Mouse (Mus musculus) spleen, postnatal 4 days (tissue): Measurements from ENCODE around the gene Pde8b.

ENCODE experiments used
- DNase-seq, 2 experiments: peaks; one replicate each; pipeline ENCODE4 v3.0.0; 2022; ENCODE audit warnings: low spot score in 2 of 2

The Pde8b gene

DNA sequence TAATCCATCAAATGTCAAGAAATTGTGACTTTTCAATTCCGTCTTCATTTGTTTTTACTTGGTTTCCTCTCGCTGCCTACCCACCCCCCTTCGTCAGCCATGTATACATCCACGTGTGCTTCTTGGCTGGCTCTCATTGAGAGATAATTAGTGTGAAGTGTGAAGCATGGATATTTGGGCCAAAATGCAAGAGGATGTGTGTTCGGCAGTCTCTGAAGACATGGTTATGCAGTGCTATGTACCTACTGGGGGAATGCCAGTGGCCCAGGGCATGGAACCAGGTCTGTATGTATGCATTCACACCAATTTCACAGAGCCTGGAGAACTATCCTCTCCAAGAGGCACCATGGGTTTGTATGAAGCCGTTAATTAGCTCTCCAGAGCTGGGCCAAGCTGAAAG lies 219.3 kb downstream of the Pde8b start:
- DNase-seq: no peak

DNA sequence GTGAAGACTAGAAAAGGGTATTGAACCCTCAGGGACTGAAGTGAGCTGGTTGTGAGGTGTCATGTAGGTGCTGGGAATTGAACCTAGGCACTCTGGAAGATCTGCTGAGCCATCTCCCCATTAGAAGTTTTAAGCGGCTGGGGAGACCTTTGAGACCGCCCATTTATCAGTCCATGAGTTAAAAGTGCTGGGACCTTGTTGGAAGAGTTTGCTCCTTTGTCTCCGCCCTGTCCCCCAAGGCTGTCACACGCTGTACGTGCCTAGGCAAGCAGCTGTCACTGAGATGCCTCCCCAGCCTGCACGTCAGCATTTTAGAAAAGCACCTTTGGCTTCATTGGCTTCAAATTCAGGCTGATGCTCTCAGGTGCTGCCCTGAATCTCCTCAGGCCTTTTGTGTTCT lies 229.9 kb downstream of the Pde8b start:
- no peak for DNase-seq

DNA sequence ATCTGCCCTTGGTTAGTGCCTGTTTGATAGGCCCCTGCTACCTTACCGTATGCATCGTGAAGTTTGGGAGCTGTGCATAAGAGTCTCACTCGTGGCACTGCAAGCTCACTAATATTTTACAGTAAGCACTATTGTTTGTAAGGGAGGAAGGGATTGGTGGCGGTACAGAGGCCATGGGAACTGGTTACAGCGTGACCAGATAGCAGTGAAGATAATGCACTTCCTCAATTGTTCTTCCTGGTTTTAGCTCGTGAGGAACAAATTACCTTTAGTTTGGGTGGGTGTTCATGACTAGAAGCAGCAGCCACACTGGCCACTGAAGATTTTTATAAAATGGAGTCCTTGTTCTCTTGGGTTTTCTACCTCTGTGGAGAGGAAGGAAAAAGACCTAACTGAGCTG lies 230.8 kb downstream of the Pde8b start:
- DNase-seq: no peak

DNA sequence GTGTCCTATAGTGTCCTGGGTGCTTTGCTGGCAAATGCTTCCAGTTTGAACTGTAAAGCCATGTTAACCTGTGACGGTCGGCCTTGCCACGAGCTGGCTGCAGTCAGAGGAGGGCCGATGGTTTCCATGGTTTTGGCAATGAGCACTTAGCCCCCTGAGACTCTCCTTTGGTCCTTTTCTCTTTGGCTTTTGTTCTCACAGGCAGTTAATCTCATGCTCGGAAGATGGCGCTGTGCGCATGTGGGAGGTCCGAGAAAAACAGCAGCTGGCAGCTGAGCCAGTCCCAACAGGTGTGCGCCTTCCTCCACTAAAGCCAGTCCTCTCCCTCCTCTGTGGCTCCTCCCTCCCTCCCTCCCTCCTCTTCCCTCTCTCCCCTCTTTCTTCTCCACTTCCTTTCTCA lies 232.2 kb downstream of the Pde8b start:
- peak in 1 of 2 experiments; percentile 23 for DNase-seq

DNA sequence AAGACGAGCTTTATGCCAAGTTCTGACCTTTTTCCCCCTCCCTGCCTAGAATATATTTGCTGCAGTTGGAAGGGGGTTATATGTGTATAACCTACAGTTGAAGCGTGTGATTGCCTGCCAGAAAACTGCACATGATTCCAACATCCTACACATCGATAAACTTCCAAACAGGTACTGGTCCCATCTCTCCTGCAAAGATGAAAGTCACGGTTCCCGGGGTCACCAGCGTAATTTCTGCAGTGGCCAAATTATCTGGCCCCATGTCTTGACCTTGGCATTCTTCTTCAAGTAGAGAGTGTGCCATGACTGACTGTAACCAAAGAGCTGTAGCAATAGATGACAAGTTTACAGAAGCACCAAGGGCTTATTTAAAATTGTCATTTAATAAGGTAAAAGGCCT lies 232.9 kb downstream of the Pde8b start:
- DNase-seq: no peak

DNA sequence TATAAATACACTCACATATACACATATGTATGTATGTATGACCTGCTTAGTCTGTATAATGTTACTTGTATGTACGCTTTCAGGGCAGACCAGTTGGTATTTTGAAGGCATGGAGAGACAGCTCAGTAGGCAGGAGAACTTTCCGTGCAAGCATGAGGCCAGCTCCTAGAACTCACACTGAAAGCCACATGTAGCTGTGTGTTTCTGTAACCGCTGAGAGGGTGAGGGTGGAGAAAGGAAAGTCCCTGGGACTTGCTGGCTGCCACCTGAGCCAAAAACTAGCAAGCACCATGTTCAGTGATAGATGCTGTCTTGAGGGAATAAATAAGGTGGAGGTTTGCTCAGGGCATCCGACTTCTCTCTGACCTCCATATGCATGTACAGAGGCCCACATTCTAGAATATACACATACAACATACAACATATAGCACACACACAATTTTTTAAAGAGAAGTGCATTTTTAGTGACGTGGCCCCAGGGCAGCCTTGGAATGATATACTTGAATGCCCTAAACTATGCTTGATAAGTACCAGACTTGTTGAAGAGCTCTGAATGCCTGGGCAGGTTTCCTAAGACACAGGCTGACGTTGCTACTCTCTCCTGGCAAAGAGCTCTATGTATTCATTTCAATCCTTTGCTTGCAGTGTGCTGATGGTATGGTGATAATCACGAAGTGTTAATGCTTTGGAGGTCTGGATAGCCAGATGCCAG lies 238.4 kb downstream of the Pde8b start:
- DNase-seq: no peak

DNA sequence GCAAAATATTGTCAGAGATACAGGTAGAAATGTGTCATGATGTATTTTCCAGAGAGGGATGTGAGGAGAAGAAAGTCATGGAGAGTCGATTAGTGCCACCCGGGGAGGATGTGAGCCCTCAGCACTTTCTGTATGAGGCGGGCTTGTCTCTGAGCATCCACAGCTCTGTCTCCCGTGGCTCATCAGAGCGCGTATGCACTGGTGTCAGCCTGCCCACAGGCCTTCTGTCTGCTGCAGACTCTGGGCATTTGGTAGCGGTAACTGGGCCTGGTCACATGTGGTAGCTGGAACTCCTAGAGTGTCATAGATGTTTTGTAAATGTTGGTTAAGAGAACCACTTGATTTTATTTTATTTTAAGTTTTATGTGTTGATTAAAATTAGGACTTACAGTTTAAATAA lies 240.9 kb downstream of the Pde8b start:
- no peak for DNase-seq

DNA sequence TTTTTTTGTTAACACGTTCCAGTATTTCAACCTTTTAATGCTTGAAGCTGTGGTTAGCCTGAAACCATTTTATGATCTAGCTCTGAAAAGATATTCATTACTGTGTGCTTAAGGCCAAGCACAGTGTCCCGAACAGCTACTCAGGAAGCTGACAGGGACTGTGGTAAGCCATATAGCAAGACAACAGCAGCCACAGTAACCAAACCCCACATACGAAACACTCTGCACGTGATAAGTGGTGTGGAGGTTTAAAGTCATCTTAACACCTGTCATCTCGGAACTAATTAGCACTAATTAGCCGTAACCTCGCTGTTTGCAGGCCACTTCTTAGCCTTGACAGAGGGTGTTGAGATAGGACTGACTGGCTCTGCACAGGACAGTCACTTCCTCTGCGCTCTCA lies 242.9 kb downstream of the Pde8b start:
- DNase-seq: no peak

DNA sequence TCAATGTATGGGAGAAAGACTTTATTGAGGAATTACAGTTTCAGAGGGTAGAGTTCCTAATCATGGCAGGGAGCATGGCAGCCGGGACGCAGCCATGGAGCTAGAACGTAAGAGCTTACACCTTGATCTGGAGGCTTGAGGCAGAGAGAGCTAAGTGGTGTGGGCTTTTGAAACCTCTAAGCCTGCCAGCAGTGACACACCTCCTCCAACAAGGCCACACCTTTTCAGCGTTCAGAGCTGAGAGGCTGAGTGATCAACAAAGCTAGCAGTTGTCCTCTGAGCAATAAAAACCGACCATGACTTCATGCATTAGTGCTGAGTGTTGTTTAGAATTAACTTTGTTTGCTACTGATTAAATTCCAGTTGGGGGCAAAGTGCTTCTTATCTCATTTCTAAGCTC lies 259.6 kb downstream of the Pde8b start:
- DNase-seq: no peak

DNA sequence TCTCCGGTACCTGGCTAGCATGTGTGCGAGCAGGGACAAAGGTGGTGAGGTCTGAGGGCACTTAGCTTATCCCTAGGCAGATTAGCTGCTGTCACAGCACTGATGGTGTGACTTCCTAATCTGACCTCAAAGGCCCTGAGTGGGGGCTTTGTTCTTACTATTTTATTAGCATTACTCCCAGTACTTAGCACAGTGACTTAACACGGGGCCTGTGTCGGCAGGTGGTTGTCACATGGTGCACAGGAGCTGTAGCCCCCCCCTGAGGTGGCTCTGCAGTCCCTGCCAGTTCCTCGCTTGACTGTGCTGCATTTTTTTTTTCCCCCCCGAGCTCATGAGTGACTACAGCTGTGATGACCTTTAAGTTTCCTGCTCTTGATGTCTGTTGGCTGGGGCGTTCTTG lies 271.1 kb downstream of the Pde8b start:
- no peak for DNase-seq

DNA sequence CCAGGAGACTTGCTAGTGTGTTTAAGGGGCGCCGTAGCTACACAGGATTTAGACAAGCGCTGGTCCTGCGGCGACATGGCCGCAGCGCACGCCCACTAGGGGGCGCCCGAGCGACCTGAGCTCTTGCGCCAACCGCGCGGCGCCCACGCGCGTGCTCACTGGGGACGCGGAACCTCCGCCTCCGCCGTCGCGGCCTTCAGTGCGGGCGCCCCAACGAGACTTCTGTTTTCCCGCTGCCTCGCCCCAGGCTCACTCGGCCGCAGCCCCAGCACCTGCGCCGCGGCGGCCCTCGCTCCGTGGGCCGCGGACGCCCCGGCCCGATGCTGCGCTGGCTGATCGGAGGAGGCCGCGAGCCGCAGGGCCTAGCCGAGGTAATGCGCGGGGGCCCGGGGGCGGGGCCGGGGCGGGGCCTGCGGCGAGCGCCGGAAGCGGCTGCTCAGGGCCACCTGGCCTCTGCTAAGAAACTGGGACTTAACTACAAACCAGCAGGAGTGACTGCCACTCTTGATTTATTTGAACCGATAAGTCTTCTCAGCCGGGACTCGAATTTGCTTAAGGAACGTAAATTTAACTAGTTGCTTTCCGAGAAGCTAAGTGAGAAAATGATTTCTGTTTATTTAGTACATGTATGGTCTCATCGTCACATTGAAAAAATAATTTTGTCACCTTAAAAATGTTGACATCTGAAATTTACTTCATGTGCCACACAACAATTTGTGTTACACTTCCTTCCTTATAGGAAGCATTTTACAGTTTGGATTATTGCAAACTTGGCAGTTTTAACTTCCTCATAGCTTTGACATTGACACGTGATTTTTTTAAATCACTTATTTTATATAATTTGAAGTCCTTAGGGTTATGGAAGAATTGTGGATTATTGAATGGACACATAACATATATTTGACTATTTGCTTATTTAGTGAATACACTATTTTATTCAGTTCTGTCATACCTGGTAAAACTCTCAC lies 273.6 kb downstream of the Pde8b start, which contains the start of gene Wdr41:
TSS of gene Wdr41 (plus strand) at position 126 of the 968 bp plus-strand sequence.
- DNase-seq: peak; percentile 85 to 95

DNA sequence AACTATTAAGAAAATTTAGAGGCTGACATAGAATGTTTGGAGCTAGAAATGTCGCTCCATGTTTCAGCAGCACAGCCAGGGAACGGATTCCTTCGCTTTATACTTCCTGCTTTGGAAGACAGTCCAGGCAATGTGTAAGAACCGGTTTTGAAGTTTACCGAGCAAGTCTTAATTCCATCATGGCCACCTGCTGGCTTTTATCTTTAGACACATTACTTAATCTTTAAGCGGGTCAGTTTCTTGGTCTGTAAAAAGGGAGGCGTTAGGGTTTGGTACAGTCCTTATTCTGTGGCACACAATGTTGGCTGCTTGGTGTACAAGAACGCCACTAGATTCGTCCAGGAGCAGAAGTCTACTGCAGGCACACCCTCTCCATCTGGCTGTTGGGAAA lies 274.3 kb downstream of the Pde8b start:
- no peak for DNase-seq
